Mouse (Mus musculus): Measurements from ENCODE around the gene Olfr390.

Olfr390 gene

GRCm38 (mm10) chr11:73782664-73783063 is at the start of gene Olfr390:
Gene Olfr390, plus strand, starts transcription at chr11:73782964.
- no peak for DNase-seq (ENCODE audit: low read depth)

GRCm38 (mm10) chr11:73759115-73759514 is 23.6 kb upstream of the Olfr390 start:
- DNase-seq (ENCODE audit: low read depth): no peak

- DNase-seq (ENCODE audit: low read depth): no peak
Observed at GRCm38 (mm10) chr11:73780613-73781012, 2.2 kb upstream of the Olfr390 start, which contains the start of gene Olfr389. Gene Olfr389, minus strand, starts transcription at chr11:73780713.

- no peak for DNase-seq (ENCODE audit: low read depth)
Observed at GRCm38 (mm10) chr11:73802952-73803351, 20.2 kb downstream of the Olfr390 start, which contains the start of gene Olfr391-ps. Gene Olfr391-ps, minus strand, starts transcription at chr11:73803052.

GRCm38 (mm10) chr11:73816949-73817348 is 34.2 kb downstream of the Olfr390 start, which contains the start of gene Olfr392:
Gene Olfr392, minus strand, starts transcription at chr11:73817049.
- no peak for DNase-seq (ENCODE audit: low read depth)

All from induced T-regulatory cell, adult 2 months (primary cell).